Mouse (Mus musculus) hindbrain, postnatal 0 days (tissue): Measurements from ENCODE around the gene Mettl7a1. TPM values are rescaled to one million over a fixed set of nuclear protein-coding genes. Genes with fewer than 3 reads are reported as not detected.
"Not testable (repeated sequence)": the region's sequence is repeated elsewhere in the genome, so short reads cannot be mapped to it uniquely, and the experiment has no call there.

ENCODE experiments used
- ATAC-seq: fragments of 200-750 bp; cut with Nextera tagmentation; 2 replicates; pipeline ENCODE4 v1.8.0; 2017; ENCODE audit warnings: mild to moderate bottlenecking, moderate TSS enrichment, moderate library complexity
- DNase-seq: peaks from one replicate; pipeline ENCODE4 v3.0.0-alpha.2; 2015; ENCODE audit warnings: low spot score
- H3K27ac ChIP-seq: fragments of 300-500 bp; sonication (generic); 2 replicates; pipeline ENCODE4 v1.5.1; 2014; ENCODE audit warnings: mild to moderate bottlenecking
- H3K27me3 ChIP-seq: fragments of 300-500 bp; sonication (generic); 2 replicates; pipeline ENCODE4 v1.6.1; 2014; ENCODE audit warnings: low read length, mixed read lengths; ENCODE audit not compliant: insufficient read depth
- H3K36me3 ChIP-seq: fragments of 300-500 bp; sonication (generic); 2 replicates; pipeline ENCODE4 v1.6.1; 2014; ENCODE audit warnings: low read length, mixed read lengths; ENCODE audit not compliant: insufficient read depth
- H3K4me1 ChIP-seq: fragments of 300-500 bp; sonication (generic); 2 replicates; pipeline ENCODE4 v1.6.1; 2014; ENCODE audit warnings: antibody characterized with exemption, low read length, mixed read lengths; ENCODE audit not compliant: insufficient read depth
- H3K4me2 ChIP-seq: fragments of 300-500 bp; sonication (generic); 2 replicates; pipeline ENCODE4 v1.6.1; 2014; ENCODE audit warnings: low read depth, mild to moderate bottlenecking, low read length, moderate library complexity, mixed read lengths
- H3K4me3 ChIP-seq: fragments of 300-500 bp; sonication (generic); 2 replicates; pipeline ENCODE4 v1.5.1; 2014; ENCODE audit warnings: low read length
- H3K9ac ChIP-seq: fragments of 300-500 bp; sonication (generic); replicated peaks from 2 replicates; pipeline ENCODE4 v1.6.1; 2014; ENCODE audit warnings: mild to moderate bottlenecking, low read length, moderate library complexity, mixed read lengths
- H3K9me3 ChIP-seq: fragments of 300-500 bp; sonication (generic); 2 replicates; pipeline ENCODE4 v1.6.1; 2016; ENCODE audit warnings: low read length, mixed read lengths
- CTCF ChIP-seq: IDR thresholded peaks from 2 replicates; pipeline ENCODE4 v1.5.1; 2016; ENCODE audit warnings: antibody characterized with exemption, control low read depth, low read depth
- WGBS: fragments of 180-500 bp; shearing (Covaris S2); extraction: QIAGEN DNeasy Blood & Tissue Kit; methylation state at CpG from one replicate; pipeline ENCODE4 v1.1.7; 2014; 5-methylcytosine and 5-hydroxymethylcytosine counted together
- polyA plus RNA-seq: library from polyadenylated mRNA; unstranded; fragments of >200 nt; fragmentation: Nextera tagmentation; extraction: Ambion mirVana; gene quantifications from 2 replicates; pipeline ENCODE4 v1.2.1, GENCODE M21; 2015
- total RNA-seq: library from RNA; depleted of rRNA; stranded (reverse); fragments of >200 nt; gene quantifications from 2 replicates; pipeline ENCODE4 v1.2.3, GENCODE M21; 2014; rRNA removed

Mettl7a1 gene
- total and polyA plus RNA-seq, 2 experiments from 2014 or later: 1.8 to 9.3 TPM

- H3K4me3 ChIP-seq: no peak overlapping the region
- no peak overlapping the region for H3K9ac ChIP-seq
- DNase-seq: no peak
- H3K4me1 ChIP-seq: no peaks in the 10 kb centered on the region
- no peak overlapping the region for H3K27ac ChIP-seq
- no peaks in the 10 kb centered on the region; the same call in 1 of the 2 replicates for H3K9me3 ChIP-seq
- H3K4me2 ChIP-seq: no peak overlapping the region
- TF ChIP-seq CTCF: no peak
- no peaks in the 10 kb centered on the region for H3K36me3 ChIP-seq
- ATAC-seq: no peak
- WGBS: 74% methylated on average over 7 of the region's 7 CpGs
- no peaks in the 10 kb centered on the region for H3K27me3 ChIP-seq
These were observed 63.2 kb downstream of the Mettl7a1 start for GRCm38 (mm10) chr15:100367119-100367518.

GRCm38 (mm10) chr15:100375066-100375465 is 71.1 kb downstream of the Mettl7a1 start:
- no peaks in the 10 kb centered on the region for H3K27me3 ChIP-seq
- H3K4me2 ChIP-seq: no peak overlapping the region
- H3K4me1 ChIP-seq: no peaks in the 10 kb centered on the region
- peak; percentile 78 for TF ChIP-seq CTCF
- ATAC-seq (0 out of 2 replicates have a peak, but pooled peaks have one; percentile 35), DNase-seq (peak; percentile 89)
- H3K36me3 ChIP-seq: no peaks in the 10 kb centered on the region
- H3K4me3 ChIP-seq: no peak overlapping the region
- H3K9me3 ChIP-seq: no peaks in the 10 kb centered on the region
- no peak overlapping the region for H3K27ac ChIP-seq
- WGBS: 40% methylated on average over 5 of the region's 5 CpGs
- no peak overlapping the region for H3K9ac ChIP-seq

- H3K9me3 ChIP-seq, H3K4me1 ChIP-seq, H3K4me3 ChIP-seq, H3K27ac ChIP-seq, H3K9ac ChIP-seq, H3K4me2 ChIP-seq, DNase-seq, H3K27me3 ChIP-seq, H3K36me3 ChIP-seq: not testable (repeated sequence)
- 9% methylated on average over 3 of the region's 9 CpGs for WGBS
- peak; percentile 28; the same call in 1 of the 2 replicates for TF ChIP-seq CTCF
- peak; percentile 79 for ATAC-seq
These were observed 74.0 kb downstream of the Mettl7a1 start for GRCm38 (mm10) chr15:100377847-100378505.

Other genes starting within 250 kb of the Mettl7a1 start
- 5.9 and 9.8 TPM in 2 replicates for gene Atf1, start 76.3 kb upstream of the Mettl7a1 start, total RNA-seq
- 11.7 and 14.1 TPM in 2 replicates for gene Atf1, start 76.3 kb upstream of the Mettl7a1 start, polyA plus RNA-seq
- not detected in 2 replicates for gene Tmprss12, start 23.3 kb upstream of the Mettl7a1 start, total RNA-seq
- gene Tmprss12, start 23.3 kb upstream of the Mettl7a1 start, polyA plus RNA-seq: not detected in 2 replicates
- gene Mettl7a3, start 30.8 kb downstream of the Mettl7a1 start, total RNA-seq: 0.36 and 1.2 TPM in 2 replicates
- gene Mettl7a3, start 30.8 kb downstream of the Mettl7a1 start, polyA plus RNA-seq: 0.10 and 0.25 TPM in 2 replicates
- 0.31 and 1.3 TPM in 2 replicates for gene Methig1, start 49.0 kb downstream of the Mettl7a1 start, total RNA-seq
- not detected in 2 replicates for gene Methig1, start 49.0 kb downstream of the Mettl7a1 start, polyA plus RNA-seq
- gene Mettl7a2, start 49.1 kb downstream of the Mettl7a1 start, total RNA-seq: not detected in 2 replicates
- gene Mettl7a2, start 49.1 kb downstream of the Mettl7a1 start, polyA plus RNA-seq: not detected in 2 replicates
- not detected in 2 replicates for gene Higd1c, start 60.4 kb downstream of the Mettl7a1 start, total RNA-seq
- not detected in 2 replicates for gene Higd1c, start 60.4 kb downstream of the Mettl7a1 start, polyA plus RNA-seq
- gene Gm5475, start 118.0 kb downstream of the Mettl7a1 start, total RNA-seq: not detected in 2 replicates
- gene Gm5475, start 118.0 kb downstream of the Mettl7a1 start, polyA plus RNA-seq: 0.10 and 0.19 TPM in 2 replicates
- 25.1 and 40.1 TPM in 2 replicates for gene Slc11a2, start 120.9 kb downstream of the Mettl7a1 start, total RNA-seq
- 14.5 and 18.5 TPM in 2 replicates for gene Slc11a2, start 120.9 kb downstream of the Mettl7a1 start, polyA plus RNA-seq
- gene Letmd1, start 164.9 kb downstream of the Mettl7a1 start, total RNA-seq: 79.5 and 88.6 TPM in 2 replicates
- 44.7 and 45.6 TPM in 2 replicates for gene Letmd1, start 164.9 kb downstream of the Mettl7a1 start, polyA plus RNA-seq
- gene Csrnp2, start 191.3 kb downstream of the Mettl7a1 start, total RNA-seq: 50.2 and 53.9 TPM in 2 replicates
- 27.3 and 29.9 TPM in 2 replicates for gene Csrnp2, start 191.3 kb downstream of the Mettl7a1 start, polyA plus RNA-seq
- 27.1 and 45.7 TPM in 2 replicates for gene Tfcp2, start 247.9 kb downstream of the Mettl7a1 start, total RNA-seq
- gene Tfcp2, start 247.9 kb downstream of the Mettl7a1 start, polyA plus RNA-seq: 34.9 and 35.6 TPM in 2 replicates